7 mouse cellular contexts compared by ENCODE assay signal in the genomic region with DNA sequence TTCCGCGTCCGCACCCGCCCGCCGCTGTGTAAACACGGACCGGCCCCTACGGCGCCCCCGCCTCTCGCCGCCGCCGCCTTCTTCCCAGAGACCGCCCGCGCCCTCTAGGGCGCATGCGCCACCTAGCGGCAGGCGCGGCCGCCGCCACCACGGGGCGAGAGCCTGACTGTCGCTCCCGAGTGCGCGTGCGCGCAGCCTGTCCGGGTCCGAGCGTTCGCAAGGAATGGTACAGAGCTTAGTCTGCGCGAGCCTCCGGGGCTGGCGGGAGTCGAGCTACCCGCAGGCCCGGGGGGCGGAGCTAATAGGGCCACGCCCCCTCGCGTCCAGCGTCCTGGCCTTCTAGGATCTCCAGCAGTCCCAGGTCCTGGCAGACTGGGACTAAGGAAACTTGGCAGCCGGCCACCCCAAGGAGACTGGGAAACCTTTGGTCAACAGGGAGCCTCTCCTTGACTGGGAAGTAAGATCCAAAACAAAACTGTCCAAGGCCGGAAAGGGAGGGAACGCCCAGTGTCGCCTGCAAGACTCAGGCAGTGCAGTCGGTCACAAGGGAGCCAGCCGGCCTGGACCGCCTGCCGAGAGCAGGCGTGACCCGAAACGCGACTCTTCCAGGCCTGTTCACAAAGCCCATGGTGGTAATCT. TPM values are rescaled to one million over a fixed set of nuclear protein-coding genes. Genes with fewer than 3 reads are reported as not detected.
DNase-seq lines count a peak whose midpoint lies in the region; ATAC-seq lines count a peak whose summit lies in the region.

Gene Fcho2, minus strand, starts transcription at position 303 of the 639 bp plus-strand sequence.

- no peaks in the 10 kb centered on the region for H3K4me1 ChIP-seq in embryonic facial prominence, embryonic 11.5 days (ENCODE audit: control insufficient read depth, insufficient read depth, low read length)
- no peaks in the 10 kb centered on the region for H3K4me1 ChIP-seq in limb, embryonic 11.5 days (ENCODE audit: control insufficient read depth, insufficient read depth, low read length)
- peaks cover 8% of the 10 kb centered on the region for H3K4me1 ChIP-seq in midbrain, embryonic 14.5 days (ENCODE audit: control insufficient read depth, insufficient read depth, low read length)

- H3K9ac ChIP-seq in embryonic facial prominence, embryonic 11.5 days (replicated peaks; ENCODE audit: low read length), result peak within 1 kb of the TSS; percentile 97
- peak within 1 kb of the TSS; percentile 97 for H3K9ac ChIP-seq in limb, embryonic 11.5 days (ENCODE audit: low read length)
- peak within 1 kb of the TSS; percentile 90 for H3K9ac ChIP-seq in midbrain, embryonic 14.5 days (replicated peaks; ENCODE audit: low read length)

- peak; percentile 99 for DNase-seq in adrenal gland, postnatal 14 days
- peak; percentile 98 for DNase-seq in embryonic facial prominence, embryonic 11.5 days (ENCODE audit: low spot score)
- DNase-seq in heart, adult 11 months, result peak; percentile 100
- DNase-seq in kidney, adult 18-20 months, result peak; percentile 100
- DNase-seq in limb, embryonic 11.5 days (ENCODE audit: low spot score), result peak; percentile 99
- peak; percentile 98 for DNase-seq in midbrain, embryonic 14.5 days
- DNase-seq in spleen, adult 18-20 months, result peak; percentile 94 to 95

- peak; percentile 99 for ATAC-seq in embryonic facial prominence, embryonic 11.5 days (replicated peaks; ENCODE audit: insufficient number of reproducible peaks, low FRiP score, low TSS enrichment, low read depth)
- ATAC-seq in limb, embryonic 11.5 days (ENCODE audit: insufficient number of reproducible peaks, low FRiP score, low TSS enrichment, low read depth), result peak; percentile 98
- ATAC-seq in midbrain, embryonic 14.5 days (ENCODE audit: low FRiP score, low TSS enrichment), result peak; percentile 97

- H3K4me2 ChIP-seq in embryonic facial prominence, embryonic 11.5 days (ENCODE audit: low read depth, low read length), result peak within 1 kb of the TSS; percentile 53
- peak within 1 kb of the TSS; percentile 48 for H3K4me2 ChIP-seq in limb, embryonic 11.5 days (ENCODE audit: low read depth, severe bottlenecking)
- peak within 1 kb of the TSS; percentile 66 for H3K4me2 ChIP-seq in midbrain, embryonic 14.5 days (ENCODE audit: low read length)

- WGBS in embryonic facial prominence, embryonic 11.5 days, result under 1% methylated on average over 33 of the region's 61 CpGs
- WGBS in limb, embryonic 11.5 days, result under 1% methylated on average over 49 of the region's 61 CpGs
- under 1% methylated on average over 60 of the region's 61 CpGs for WGBS in midbrain, embryonic 14.5 days

- H3K4me3 ChIP-seq in embryonic facial prominence, embryonic 11.5 days (ENCODE audit: low read depth, low read length), result peak within 1 kb of the TSS; percentile 61
- H3K4me3 ChIP-seq in limb, embryonic 11.5 days (ENCODE audit: low read depth, low read length), result peak within 1 kb of the TSS; percentile 83
- peak within 1 kb of the TSS; percentile 84 for H3K4me3 ChIP-seq in midbrain, embryonic 14.5 days (replicated peaks; ENCODE audit: low read depth, low read length)

- H3K27me3 ChIP-seq in embryonic facial prominence, embryonic 11.5 days (ENCODE audit: control insufficient read depth, insufficient read depth, low read length), result no peaks in the 10 kb centered on the region
- no peaks in the 10 kb centered on the region for H3K27me3 ChIP-seq in limb, embryonic 11.5 days (ENCODE audit: control insufficient read depth, insufficient read depth, low read length)
- no peaks in the 10 kb centered on the region for H3K27me3 ChIP-seq in midbrain, embryonic 14.5 days (ENCODE audit: control insufficient read depth, insufficient read depth, low read length)

- peak within 1 kb of the TSS; percentile 95 for H3K27ac ChIP-seq in embryonic facial prominence, embryonic 11.5 days (replicated peaks; ENCODE audit: low read depth, low read length)
- H3K27ac ChIP-seq in limb, embryonic 11.5 days (replicated peaks; ENCODE audit: low read depth, low read length), result peak within 1 kb of the TSS; percentile 94
- peak within 1 kb of the TSS; percentile 92 for H3K27ac ChIP-seq in midbrain, embryonic 14.5 days (replicated peaks; ENCODE audit: low read depth, low read length)

- no peaks in the 10 kb centered on the region for H3K36me3 ChIP-seq in embryonic facial prominence, embryonic 11.5 days (replicated peaks; ENCODE audit: control insufficient read depth, insufficient read depth, low read depth, low read length)
- no peaks in the 10 kb centered on the region for H3K36me3 ChIP-seq in limb, embryonic 11.5 days (ENCODE audit: control insufficient read depth, insufficient read depth, low read length)
- H3K36me3 ChIP-seq in midbrain, embryonic 14.5 days (ENCODE audit: control insufficient read depth, insufficient read depth, low read length), result no peaks in the 10 kb centered on the region

- no peaks in the 10 kb centered on the region for H3K9me3 ChIP-seq in embryonic facial prominence, embryonic 11.5 days (replicated peaks; ENCODE audit: control insufficient read depth, low read length)
- H3K9me3 ChIP-seq in limb, embryonic 11.5 days (ENCODE audit: control insufficient read depth, low read length), result no peaks in the 10 kb centered on the region
- no peaks in the 10 kb centered on the region for H3K9me3 ChIP-seq in midbrain, embryonic 14.5 days (ENCODE audit: control insufficient read depth, low read length)

RNA-seq across cellular contexts. Expression of gene Fcho2, which starts in this region (rescaled TPM):
- total RNA-seq in adrenal gland, postnatal 14 days (2021), result 47.5 and 55.1 TPM in 2 replicates
- polyA plus RNA-seq in embryonic facial prominence, embryonic 11.5 days (2014; fragmentation: Nextera tagmentation; extraction: Ambion mirVana), result 28.1 and 28.6 TPM in 2 replicates
- polyA plus RNA-seq in limb, embryonic 11.5 days (2014; fragmentation: Nextera tagmentation; extraction: Ambion mirVana), result 29.3 and 34.8 TPM in 2 replicates
- polyA plus RNA-seq in midbrain, embryonic 14.5 days (2014; fragmentation: Nextera tagmentation; extraction: Ambion mirVana), result 22.4 and 23.6 TPM in 2 replicates

Comparison
In these comparisons a context has a peak if more than half of its experiments do, and no peak if none do; other contexts are left out.
1. Peak in every context shown above with its lines: DNase-seq, ATAC-seq, H3K4me3 ChIP-seq and H3K27ac ChIP-seq.